9 mouse cellular contexts compared by ENCODE assay signal in genomic region chr19:23146409-23146861, GRCm38 (mm10). TPM values are rescaled to one million over a fixed set of nuclear protein-coding genes. Genes with fewer than 3 reads are reported as not detected.
A peak's percentile ranks its signal among the peaks of the same experiment; 100 is the strongest.
DNase-seq lines count a peak whose midpoint lies in the region; ATAC-seq and TF ChIP-seq lines count a peak whose summit lies in the region.
"Had no signal": no experiment of that assay in that cellular context is flagged by ENCODE, and none has a peak within 500 bp of the region (broad histone marks: within the 10 kb centered on the region; RNA-seq: fewer than 3 reads in every experiment).

No protein-coding gene starts in this region.

- peak overlapping the region; percentile 4; the same call in 1 of the 2 replicates for H3K9ac ChIP-seq in liver, adult 2 months (ENCODE audit: low read depth, low read length)
- H3K9ac ChIP-seq: liver, embryonic 14.5 days had no signal

- peaks cover 8% of the 10 kb centered on the region for H3K36me3 ChIP-seq in liver, adult 2 months (ENCODE audit: control insufficient read depth, insufficient read depth, low read length)

- peak overlapping the region; percentile 11 for H3K27ac ChIP-seq in liver, adult 2 months (replicated peaks; ENCODE audit: insufficient read depth, low read depth, low read length)
- H3K27ac ChIP-seq: liver, embryonic 14.5 days had no signal

- no peaks in the 10 kb centered on the region for H3K27me3 ChIP-seq in liver, adult 2 months (ENCODE audit: control insufficient read depth, insufficient read depth, low read length)

- no peak for ATAC-seq in monocyte, adult 5-6 weeks (replicated peaks; ENCODE audit: insufficient number of reproducible peaks, low FRiP score, low TSS enrichment, poor library complexity, severe bottlenecking)

- DNase-seq in liver, adult 2 months (ENCODE audit: extremely low read depth, low read depth, low spot score): peak; percentile 30
- no peak for DNase-seq in liver
- DNase-seq in cerebellum, adult 9-10 months: peak; percentile 80
- peak; percentile 57 to 64 for DNase-seq in frontal cortex, postnatal 14 days (ENCODE audit: low spot score in 2 of 2)
- peak; percentile 84 for DNase-seq in right cerebral cortex, adult 18-20 months
- DNase-seq in urinary bladder, postnatal 25 days (ENCODE audit: low spot score): no peak
- DNase-seq: adrenal gland, adult 8-10 months had no signal

- H3K4me1 ChIP-seq in liver, adult 2 months (ENCODE audit: control insufficient read depth, insufficient read depth, low read length): peaks cover 51% of the 10 kb centered on the region

- peaks cover 86% of the 10 kb centered on the region for H3K79me2 ChIP-seq in liver, adult 2 months (ENCODE audit: control insufficient read depth, insufficient read depth, low read length)

- WGBS in liver, adult 2 months: 54% methylated on average over 12 of the region's 12 CpGs

- TF ChIP-seq POLR2A in liver, adult 2 months (IDR thresholded peaks at IDR 0.05; ENCODE audit: extremely low read depth, insufficient read depth, low read length): no peak

- TF ChIP-seq CTCF in liver, adult 2 months (IDR thresholded peaks at IDR 0.05; ENCODE audit: low read depth, low read length): no peak

- no peak overlapping the region for H3K4me3 ChIP-seq in liver, adult 2 months (ENCODE audit: insufficient read depth, low read depth, low read length)

RNA-seq across cellular contexts. Expression of gene Klf9, which starts 5.4 kb away (rescaled TPM):
- 75.0 and 81.6 TPM in 2 replicates for total RNA-seq in liver, adult 2 months (2014; rRNA removed)
- 32.4 and 32.7 TPM in 2 replicates for polyA plus RNA-seq in liver, adult 2 months (2012; rRNA removed)
- total RNA-seq in monocyte, adult 5-6 weeks (2017): 24.5 to 29.0 TPM (median 24.6 TPM) in 3 replicates

Comparison
In these comparisons a context has a peak if more than half of its experiments do, and no peak if none do; other contexts are left out.
1. DNase-seq: peak in liver, adult 2 months (single experiment), cerebellum, adult 9-10 months (single experiment), frontal cortex, postnatal 14 days (2 of 2) and right cerebral cortex, adult 18-20 months (single experiment); none in liver (single experiment) and urinary bladder, postnatal 25 days (single experiment).